Mouse (Mus musculus) C2C12 (cell line): ENCODE measurements around the gene Hist1h4h.

Experiments
- CTCF ChIP-seq: IDR thresholded peaks from one replicate; pipeline ENCODE4 v1.5.1; 2011; ENCODE audit not compliant: control insufficient read depth, insufficient read depth, insufficient read length
- FOSL1 ChIP-seq: IDR thresholded peaks from one replicate; pipeline ENCODE4 v1.8.0; 2011; ENCODE audit warnings: mild to moderate bottlenecking, low read length; ENCODE audit not compliant: poor library complexity, insufficient read depth, severe bottlenecking

DNA sequence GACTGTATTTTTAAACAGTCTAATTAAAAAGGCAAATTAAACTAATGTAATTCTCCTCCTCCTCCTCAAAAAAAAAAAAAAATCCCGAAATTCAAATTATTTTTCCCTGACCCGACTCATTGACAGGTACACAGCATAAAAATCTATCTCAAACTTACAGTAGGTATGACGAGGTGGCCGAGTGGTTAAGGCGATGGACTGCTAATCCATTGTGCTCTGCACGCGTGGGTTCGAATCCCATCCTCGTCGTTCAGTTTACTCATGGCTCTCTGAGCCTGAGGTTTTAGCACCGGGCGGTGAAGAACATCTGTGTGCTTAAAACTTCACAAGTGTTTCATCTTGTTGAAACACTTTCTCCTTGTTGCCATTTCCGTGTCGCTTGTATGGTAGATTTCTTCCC, 9.1 kb upstream of the Hist1h4h start:
- TF ChIP-seq CTCF (no peak), FOSL1 (no peak)
